Mouse (Mus musculus): ENCODE measurements at regions not wholly inside any gene's neighbourhood (a gene's known extent, or its start where the extent isn't known, plus 50 kb on each side); places are given as distances from the start of the nearest gene placed in this dataset.
A peak's percentile ranks its signal among the peaks of the same experiment; 100 is the strongest.

DNA sequence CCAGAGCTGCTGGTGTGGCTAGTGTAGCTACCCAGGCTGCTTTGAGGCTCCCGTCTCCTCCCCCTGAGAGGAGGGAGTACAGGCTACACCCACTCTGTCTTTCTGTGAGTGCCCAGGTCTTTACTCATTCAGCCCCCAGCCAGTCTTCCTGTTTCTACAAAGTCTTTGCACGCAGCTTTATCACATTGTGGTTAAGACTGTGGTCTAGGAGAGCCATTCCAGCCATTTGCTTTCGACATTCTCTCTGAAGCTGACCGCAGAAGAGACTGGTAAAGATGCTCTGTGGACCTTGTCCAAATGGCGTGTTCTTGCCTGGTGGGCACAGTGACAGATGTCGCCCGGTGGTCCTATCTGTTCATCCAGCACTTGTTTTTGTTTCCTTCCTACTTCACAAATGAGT lies 62.0 kb downstream of the Tpra1 start:
- DNase-seq (ENCODE audit: low read depth): no peak

DNA sequence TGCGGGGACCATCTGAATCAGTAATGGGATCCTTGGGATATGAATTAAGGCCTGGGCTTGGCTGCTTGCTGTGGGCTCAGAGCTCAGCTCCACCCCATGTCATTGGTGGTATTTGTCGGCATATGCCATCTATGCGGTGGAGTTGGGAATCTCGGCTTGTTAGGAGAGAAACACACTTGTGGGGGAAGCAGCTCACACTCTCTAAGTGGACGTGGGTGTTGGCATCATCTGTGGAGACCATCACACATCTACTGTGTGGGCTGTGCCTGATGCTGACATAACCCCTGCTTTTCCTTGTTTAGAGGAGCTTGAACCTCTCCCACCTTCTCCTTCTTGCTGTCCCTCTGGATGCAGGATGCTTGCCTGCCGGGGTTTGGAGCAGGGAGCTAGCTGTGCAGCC lies 62.9 kb downstream of the Tpra1 start:
- DNase-seq (ENCODE audit: low read depth): no peak

DNA sequence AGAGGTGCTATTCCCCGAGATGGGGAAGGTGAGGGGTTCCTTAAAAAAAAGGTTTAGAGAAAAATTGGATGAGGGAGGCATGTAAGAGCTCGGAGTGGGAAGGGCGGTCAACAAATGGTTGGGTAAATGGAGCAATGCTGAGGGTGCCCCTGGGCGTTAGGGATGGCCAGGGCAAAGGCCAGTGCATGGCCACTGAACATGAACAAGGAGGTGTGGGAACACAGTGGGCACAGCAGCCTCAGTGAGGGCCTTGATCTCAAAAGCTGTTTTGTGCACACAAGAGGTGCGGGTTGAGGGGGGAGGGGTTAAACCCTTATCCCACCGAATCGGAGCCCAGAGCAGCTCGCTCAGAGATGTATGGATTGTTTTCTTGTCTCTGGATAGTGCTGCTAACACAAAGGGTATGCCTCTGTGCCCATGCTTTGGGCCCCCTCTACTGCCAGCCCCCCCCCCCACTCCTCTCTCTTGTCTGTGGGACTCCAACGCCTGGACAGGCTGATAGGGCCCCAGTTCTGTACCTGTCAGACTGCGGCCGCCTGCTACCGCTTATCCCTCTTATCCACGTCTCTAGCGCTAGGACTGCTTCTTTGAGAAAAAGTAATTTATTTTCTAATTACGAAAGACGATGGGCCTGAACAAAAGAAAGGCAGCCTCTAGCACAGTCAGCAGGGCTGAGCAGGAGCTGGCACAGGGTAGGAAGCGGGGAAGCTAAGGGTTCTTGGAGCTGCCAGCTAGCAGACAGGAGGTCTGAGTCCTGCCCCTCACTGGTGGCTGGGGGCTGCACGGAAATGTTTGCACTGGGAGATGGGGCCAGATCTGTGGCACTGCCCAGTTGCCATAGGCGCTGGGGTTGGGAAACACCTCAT lies 63.5 kb downstream of the Tpra1 start:
- no peak for DNase-seq (ENCODE audit: low read depth)

DNA sequence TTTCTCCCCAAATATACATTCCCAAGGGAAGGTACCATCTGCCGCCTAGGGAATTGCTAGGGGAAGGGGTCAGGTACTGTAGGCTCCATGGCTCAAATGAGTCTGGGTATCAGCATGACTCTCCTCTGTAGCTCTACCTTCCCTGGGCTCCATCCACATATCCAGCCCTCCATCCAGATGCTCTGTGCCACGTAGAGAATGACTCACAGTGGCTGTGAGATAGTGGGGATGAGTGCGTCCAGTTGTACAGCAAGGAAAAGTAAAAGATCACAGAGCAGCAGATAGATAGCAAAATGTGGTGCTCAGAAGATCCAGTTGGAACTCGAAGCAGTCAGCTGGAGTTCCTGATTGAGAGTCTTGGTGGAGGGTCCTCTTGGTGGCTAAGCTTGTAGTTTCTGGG lies 64.5 kb downstream of the Tpra1 start:
- DNase-seq (ENCODE audit: low read depth): no peak

DNA sequence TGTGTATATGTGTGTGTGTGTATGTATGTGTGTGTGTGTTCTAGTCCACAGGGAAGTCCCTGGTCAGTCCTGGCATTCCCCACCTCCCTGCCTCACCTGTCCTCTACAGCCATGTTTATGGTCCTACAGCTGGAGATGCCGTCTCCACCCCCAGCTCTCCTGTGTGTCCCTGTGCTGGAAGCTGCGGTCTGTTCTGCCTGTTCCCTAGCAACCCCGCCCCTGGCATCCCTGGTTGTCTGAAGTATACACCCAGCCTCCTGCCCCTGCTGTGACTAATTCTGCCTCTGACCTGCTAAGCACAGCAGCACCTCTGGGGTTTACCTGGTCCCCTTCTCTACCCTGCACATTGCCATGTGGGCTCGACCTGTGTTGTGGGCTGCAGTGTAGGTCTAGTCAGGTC lies 66.8 kb downstream of the Tpra1 start:
- DNase-seq (ENCODE audit: low read depth): no peak

DNA sequence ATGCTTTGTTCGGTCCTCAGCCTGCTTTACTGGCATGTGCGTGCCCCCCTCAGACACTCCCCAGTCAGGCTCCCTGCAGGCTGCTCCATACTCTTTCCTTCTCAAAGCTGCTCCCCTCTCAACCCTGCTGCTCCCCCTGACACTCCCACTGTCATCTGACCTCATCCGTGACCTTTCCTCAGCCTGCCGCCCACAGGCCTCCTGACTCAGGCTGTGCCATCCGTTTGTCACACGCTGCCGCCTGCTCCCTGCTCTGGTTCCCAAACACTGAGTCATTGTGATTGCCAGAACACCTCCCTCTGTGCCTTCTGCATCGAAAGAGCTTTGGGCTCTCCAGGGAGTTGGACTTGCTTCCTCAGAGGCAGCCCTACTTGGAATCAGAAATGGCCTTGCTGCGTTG lies 69.7 kb downstream of the Tpra1 start:
- DNase-seq (ENCODE audit: low read depth): no peak

DNA sequence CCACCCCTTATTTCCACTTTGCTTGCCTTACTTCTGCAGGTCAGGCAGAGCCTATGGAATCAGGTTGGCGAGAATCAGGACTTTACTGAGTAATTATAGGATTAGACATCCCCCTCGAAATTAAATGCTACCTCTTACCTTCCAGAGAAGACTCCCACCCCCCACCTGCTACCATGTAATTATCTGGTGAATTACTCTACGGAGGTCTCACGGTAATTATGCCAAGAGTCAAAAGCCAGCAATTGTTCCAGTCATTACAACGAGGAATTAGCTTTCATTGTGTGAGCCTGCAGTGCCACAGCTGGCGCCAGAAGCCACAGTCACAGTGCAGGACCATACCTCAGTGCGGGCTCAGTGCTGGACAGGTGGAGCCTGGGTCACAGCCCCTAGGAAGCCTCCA lies 72.4 kb downstream of the Tpra1 start:
- no peak for DNase-seq (ENCODE audit: low read depth)

DNA sequence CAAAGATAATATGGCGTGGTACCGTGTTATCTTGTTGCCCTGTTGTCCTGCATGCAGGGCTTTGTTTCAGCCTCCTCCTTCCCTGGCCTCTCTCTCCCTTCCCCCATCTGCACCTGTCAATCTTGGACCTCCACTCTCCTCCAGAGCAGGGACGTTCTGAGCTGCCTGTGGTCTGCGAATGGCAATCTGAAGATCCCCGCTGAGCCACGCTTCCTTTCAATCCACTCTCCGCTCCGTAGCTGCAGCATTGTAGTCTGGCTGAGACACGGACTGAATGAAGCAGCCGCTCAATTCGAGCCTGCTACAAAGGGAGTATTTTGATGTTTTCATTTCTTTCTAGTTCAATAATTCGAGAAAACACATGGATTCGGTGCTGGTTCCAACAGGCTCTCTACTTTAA lies 74.5 kb downstream of the Tpra1 start:
- no peak for DNase-seq (ENCODE audit: low read depth)

DNA sequence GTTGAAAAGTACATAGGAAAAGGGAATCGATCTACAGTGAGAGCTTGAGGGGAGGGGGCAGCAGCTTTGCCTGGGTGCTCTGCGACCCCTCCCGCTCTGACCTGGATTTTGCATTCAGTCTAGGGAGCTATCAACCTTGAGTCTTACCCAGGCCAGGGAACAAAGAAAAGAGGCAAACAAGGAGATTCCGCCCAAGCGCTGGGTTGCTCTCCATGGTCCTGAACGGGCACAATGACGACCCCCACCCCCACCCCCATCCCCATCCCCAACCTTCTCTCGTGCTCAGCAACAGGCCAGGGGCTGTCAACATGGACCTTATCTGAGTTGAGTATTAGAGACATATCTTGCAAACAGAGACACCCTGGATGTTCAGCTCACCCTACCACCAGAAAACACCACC lies 74.9 kb downstream of the Tpra1 start:
- DNase-seq (ENCODE audit: low read depth): no peak

DNA sequence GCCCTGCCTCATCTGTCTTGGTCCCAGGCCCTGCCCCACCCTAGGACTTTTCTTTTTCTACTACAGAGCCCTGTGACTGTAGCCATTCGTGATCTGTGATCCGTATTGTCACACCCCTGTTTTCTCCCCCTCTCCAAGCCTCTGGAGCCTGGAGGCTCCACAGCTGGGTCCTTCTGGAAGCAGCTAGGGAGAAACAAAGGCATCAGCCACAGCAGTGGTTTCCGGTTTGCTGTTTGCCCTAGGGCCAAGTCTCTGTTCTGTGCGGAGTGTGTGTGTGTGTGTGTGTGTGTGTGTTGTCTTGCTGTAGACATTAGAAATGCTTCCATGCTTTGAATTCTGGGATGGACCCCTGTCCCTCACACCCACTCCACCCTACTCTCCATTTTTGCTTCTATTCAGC lies 76.9 kb downstream of the Tpra1 start:
- no peak for DNase-seq (ENCODE audit: low read depth)

DNA sequence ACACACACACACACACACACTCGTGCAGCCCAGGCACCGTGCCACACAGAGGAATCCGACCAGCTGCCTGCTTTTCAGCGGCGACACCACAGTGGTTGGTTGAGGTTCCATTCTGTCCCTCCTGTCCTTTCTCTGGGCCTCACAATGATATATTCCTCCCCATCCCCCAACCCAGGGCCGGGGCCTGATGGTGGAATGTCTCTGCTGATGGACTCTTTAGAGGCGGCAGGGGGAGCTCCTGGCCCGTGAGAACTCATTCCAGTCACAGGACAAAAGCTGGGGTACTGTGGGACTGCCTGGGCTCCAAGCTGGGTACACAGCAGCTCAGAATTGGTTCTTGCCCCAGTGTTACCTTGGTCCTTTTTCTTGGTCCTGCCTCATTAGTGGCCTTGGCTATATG lies 78.1 kb downstream of the Tpra1 start:
- peak; percentile 24 for DNase-seq (ENCODE audit: low read depth)

DNA sequence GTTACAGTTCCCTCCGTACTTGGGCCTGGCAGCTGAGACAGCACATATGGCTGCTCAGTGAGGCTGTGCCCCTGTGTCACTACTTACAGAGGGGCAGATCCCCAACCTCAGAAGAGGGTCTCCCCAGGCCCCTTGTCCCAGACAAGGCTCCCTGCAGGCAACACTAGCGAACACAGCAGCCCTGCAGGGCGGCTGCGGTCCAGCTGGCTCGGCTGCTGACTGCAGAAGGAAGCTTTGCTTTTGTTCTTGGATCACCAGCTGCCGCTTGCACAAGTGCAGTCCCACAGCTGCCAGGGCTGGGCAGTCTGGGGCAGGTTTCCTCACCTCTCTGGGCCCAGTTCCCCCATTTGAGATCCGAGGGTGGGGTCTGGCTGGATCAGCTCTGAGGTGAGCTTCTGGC lies 79.5 kb downstream of the Tpra1 start:
- DNase-seq (ENCODE audit: low read depth): no peak

DNA sequence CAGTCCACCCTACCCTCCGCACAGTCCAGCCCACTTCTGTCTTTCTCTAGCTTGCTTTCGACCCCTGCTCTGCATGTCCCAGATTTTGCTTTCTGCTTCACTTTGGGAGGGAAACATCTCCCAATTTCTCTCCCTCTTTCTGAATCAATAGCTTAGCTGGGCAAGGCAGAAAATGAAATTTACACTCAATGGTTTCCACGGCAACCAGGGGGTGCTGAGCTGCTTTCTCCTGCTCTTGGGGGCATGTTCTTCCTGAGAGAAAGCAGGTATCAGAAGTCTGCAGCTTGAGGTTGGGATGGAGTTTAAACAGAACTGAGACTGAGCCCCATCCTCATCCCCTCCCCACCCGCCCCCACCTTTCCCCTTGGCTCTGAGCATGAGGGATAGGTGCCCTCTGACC lies 82.1 kb downstream of the Tpra1 start:
- DNase-seq (ENCODE audit: low read depth): no peak

DNA sequence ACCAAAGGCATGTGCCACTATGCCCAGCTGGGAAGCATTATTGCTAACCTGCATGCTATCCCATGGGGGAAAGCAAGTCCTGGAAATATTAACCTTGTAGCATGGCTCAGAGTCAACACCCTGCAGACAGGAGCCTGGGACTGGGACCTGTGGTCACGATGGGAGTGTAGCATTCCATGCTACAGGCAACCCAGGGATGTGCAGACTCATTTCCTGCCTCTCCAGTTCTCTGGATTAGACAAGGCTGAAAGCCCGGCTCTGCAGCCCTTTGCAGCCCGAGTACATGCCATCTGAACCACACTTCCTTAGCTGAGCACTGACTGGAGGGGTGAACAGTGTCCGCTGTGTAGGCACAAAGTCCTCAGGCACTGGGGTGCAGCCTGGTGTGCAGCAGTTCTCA lies 82.8 kb downstream of the Tpra1 start:
- DNase-seq (ENCODE audit: low read depth): no peak

DNA sequence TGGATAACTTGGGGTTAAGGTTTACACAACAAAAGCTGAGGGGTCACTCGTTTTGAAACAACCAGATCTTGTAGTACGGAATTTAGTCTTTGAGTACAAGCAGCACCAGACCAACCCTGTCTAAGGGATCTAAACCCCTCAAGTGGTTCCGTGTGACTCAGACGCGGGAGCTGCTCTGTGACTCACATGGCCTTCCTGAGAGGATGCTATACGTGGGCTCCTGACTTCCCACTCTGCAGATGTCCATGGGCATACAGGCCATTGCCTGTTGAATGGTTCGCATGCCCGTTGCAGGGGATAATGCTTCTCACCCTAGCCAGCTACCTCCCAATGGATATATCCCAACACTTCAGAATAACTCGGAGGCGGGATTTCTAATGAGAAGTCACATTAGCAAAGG lies 86.5 kb downstream of the Tpra1 start:
- no peak for DNase-seq (ENCODE audit: low read depth)

DNA sequence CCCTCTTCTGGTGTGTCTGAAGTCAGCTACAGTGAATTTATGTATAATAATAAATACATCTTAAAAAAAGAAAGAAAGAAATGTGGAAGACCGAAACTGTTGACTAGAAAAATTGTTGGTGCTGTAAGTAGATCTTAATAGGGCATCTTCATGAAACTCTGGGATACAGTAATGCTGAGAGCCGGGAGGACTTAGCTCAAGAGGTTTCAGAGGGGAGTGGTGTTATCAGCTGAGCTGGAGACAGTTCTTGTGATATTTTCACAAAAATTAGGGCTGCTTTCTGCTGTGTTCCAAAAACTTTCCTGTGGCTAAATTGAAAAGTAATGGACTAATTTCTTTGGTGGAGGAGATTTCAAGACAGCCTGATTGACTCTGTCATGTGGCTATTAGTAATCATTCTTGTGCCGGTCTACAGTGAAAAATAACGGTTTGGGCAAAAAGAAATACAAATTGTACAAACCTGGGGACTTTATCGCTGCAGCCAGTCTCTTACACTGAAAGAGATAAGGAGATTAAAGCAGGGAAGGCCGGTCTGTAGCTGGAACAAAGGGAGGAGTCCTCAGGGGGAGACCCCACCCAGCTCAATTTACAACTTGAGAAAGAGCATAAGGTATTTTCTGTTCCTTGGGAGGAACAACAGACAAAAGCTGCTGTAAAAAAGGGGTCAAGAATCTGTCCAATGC lies 87.7 kb downstream of the Tpra1 start:
- no peak for DNase-seq (ENCODE audit: low read depth)

DNA sequence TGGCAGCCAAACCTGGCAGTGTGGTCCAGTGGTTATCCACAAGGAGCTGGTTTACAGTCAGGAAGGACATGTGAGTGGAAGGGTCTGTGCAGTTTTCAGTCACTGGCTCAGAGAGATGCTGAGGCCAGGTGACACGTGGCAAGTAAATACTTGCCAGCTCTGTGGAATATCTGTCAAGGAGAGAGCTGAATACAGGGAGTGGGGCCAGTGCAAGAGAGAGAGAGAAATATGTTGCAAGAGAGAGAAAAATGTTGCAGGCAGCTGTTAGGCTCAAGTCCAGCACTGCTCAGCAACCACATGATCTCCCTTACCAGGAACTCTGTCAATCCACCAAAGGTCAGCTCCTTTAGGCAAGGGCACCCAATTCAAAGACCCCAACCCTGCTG lies 88.2 kb downstream of the Tpra1 start:
- no peak for DNase-seq (ENCODE audit: low read depth)

DNA sequence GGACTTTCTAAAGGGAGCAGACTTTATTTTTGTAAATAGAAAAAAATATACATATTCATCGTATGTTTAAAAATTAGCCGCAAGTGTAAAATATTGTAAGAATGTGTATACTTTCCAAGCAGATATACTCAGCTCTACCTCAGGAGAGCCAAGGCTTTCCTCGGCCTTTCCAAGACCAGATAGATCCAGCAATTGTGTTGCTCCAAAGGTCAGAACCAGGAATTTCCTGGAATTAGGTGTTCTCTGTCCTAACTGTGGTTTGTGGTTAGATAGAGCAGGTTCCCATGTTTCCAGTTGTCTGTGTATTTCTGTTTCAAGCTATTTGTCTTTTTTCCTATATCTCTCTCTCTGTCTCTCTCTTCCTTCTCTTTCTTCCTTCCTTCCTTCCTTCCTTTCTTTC lies 93.0 kb downstream of the Tpra1 start:
- DNase-seq (ENCODE audit: low read depth): no peak

DNA sequence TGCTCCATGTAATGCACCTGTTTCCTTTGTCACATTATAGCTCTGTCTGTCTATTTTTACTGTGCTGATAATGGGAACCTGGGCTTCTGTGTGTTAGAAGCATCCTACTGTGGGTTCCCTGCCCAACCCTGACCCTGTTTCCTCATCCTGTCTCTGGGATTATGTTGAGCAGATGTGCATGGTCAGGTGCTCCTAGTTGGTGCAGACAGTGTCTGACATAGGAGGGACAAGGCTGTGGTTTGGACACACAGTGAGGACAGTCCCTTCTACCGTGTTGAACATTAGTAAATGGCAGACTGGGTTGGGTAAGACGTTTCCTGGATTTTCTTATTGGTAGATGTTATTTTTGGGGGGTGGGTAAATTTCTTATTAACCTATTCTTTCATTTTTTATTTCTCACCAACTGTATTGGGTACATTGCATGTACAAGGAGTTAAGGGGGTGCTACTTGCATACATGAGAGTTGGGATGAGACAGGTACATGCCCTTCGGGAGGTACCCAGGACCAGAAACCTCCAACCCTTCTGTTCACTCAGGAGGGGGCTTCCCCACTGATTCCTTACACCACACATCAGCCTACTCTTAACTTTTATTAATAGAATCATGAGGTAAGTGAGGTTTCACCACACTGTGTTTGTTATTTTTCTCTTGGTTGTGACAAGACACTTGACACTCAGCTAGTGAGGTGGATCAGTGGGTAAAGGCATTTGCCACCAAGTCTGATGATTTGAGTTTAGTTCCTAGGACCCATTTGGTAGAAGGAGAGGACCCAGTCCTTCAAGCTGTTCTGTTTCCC lies 97.1 kb downstream of the Tpra1 start:
- DNase-seq (ENCODE audit: low read depth): no peak

DNA sequence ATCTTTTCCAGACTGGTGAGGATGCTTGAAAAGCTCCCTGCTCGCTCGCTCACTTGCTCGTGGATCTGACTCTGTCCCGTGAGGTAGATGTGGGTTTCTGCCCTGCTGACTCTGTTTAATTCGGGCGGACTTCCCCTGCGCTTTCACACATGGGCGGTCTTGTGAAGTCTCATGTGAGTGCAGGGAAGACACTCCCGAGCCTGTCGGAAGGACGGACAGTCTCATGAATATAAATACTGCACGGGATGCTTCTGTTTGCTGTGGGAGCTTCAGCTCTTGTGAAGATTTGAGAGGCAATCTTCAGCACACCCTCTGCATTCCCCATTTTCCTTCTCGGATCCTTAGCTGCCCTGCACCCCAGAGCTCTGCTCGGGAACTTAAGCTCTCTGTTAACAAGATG lies 98.3 kb downstream of the Tpra1 start:
- DNase-seq (ENCODE audit: low read depth): no peak

DNA sequence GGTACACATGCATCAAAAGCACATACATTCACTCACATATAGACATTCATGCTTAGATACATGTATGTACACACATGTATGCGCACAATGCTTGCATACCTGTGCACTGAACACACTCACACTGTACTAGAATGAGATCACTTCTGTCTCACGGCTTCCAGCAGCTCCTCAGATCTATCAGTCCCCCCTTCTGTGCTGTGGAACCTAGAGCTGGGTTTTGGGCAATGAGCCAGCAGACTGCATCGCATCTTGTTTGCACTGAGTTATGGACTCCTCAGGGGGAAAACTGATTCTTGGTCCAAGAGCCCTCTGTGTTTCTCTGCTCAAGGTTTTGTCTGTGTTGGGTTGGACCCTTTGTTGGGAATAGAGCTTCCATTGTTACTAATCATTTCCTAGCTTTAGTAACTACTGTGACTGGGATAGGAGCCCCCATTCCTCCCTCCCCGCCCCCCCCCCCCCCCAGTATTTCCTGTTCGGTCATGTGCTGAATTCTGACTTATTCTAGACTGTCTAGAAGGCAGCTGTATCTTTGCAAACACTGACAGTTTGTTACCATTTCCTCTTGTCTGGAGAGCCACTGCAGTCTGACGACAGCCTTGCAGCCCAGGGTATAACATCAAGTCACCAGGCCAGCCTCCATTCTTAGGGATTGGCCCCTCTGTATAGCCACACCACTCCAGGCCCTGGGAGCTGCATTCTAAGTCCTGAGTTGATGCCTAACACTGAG lies 101.3 kb downstream of the Tpra1 start:
- DNase-seq (ENCODE audit: low read depth): no peak

DNA sequence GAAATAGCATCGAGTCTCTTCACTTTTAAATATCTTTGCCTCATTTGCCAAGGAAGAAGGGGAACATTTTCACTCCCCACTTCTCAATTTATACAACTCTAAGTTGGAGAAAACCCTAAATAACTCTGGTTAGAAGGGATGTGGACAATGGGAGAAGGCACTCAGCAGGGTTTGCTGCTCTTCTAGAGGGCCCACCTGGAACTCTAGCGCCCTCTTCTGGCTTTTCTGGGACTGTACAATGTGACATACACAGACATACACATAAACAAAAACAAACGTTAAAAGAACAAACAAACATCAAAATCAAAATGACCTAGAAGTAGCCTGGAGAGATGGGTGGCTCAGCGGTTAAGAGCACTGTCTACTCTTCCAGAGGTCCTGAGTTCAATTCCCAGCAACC lies 103.0 kb downstream of the Tpra1 start:
- peak; percentile 20 for DNase-seq (ENCODE audit: low read depth)

Data from induced T-regulatory cell, adult 2 months (primary cell).